Mouse (Mus musculus) thymus, adult 2 months (tissue): Measurements from ENCODE around the gene Tulp2.

Source experiments
- CTCF ChIP-seq: fragments of 200-500 bp; IDR thresholded peaks from 2 replicates; pipeline ENCODE4 v1.5.1; 2012; ENCODE audit warnings: mild to moderate bottlenecking, control low read depth, low read length, moderate library complexity, borderline replicate concordance; ENCODE audit not compliant: control insufficient read depth, poor library complexity, insufficient read depth; ENCODE audit errors: extremely low read depth
- POLR2A ChIP-seq: fragments of 200-500 bp; IDR thresholded peaks from 2 replicates; pipeline ENCODE4 v1.6.1; 2012; ENCODE audit warnings: mild to moderate bottlenecking, low read length, control low read depth, moderate library complexity; ENCODE audit not compliant: control insufficient read depth, poor library complexity, insufficient read depth; ENCODE audit errors: extremely low read depth

GRCm38 (mm10) chr7:45558907-45559306 is 77.2 kb downstream of the Tulp2 start:
- TF ChIP-seq CTCF (no peak), POLR2A (no peak)
